ENCODE assay signal across 10 mouse cellular contexts in the genomic region with DNA sequence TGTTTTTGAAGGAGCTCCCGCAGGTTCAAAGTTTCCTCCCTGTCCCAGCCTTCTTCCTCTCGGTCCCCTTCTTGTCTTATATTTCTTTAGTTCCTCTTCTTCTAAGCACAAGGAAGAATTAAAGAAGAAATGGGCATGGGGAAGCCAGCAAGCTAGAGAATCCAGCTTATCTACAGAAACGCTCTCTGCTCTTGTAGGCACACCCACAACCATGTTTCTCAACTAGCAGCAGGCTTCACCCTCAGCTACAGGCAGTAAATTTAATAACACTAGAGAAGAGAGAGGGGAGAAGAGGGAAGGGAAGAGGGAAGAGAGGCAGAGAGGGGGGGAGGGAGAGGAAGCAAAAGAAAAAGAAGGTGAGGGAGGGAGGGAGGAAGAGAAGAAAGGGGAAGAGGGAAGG. TPM values are rescaled to one million over a fixed set of nuclear protein-coding genes. Genes with fewer than 3 reads are reported as not detected.
A peak's percentile ranks its signal among the peaks of the same experiment; 100 is the strongest.
DNase-seq lines count a peak whose midpoint lies in the region; ATAC-seq lines count a peak whose summit lies in the region.
"Had no signal": no experiment of that assay in that cellular context is flagged by ENCODE, and none has a peak within 500 bp of the region (broad histone marks: within the 10 kb centered on the region; RNA-seq: fewer than 3 reads in every experiment).

No protein-coding gene starts in this region.

- H3K36me3 ChIP-seq in hindbrain, embryonic 12.5 days = no peaks in the 10 kb centered on the region
- H3K36me3 ChIP-seq in hindbrain, embryonic 13.5 days = peaks cover under 1% of the 10 kb centered on the region; the same call in 1 of the 2 replicates
- no peaks in the 10 kb centered on the region for H3K36me3 ChIP-seq in liver, embryonic 15.5 days (replicated peaks)
- H3K36me3 ChIP-seq in forebrain, embryonic 11.5 days (ENCODE audit: control insufficient read depth, insufficient read depth, low read length) = no peaks in the 10 kb centered on the region; the same call in 1 of the 2 replicates

- H3K4me3 ChIP-seq in hindbrain, embryonic 12.5 days = no peak overlapping the region
- no peak overlapping the region for H3K4me3 ChIP-seq in hindbrain, embryonic 13.5 days
- no peak overlapping the region for H3K4me3 ChIP-seq in brown adipose tissue, adult 24 weeks (ENCODE audit: insufficient read depth, low read depth, low read length)
- H3K4me3 ChIP-seq in liver, embryonic 15.5 days (replicated peaks) = peak overlapping the region; percentile 30
- H3K4me3 ChIP-seq in forebrain, embryonic 11.5 days (ENCODE audit: low read depth, low read length) = no peak overlapping the region

- H3K27me3 ChIP-seq in hindbrain, embryonic 12.5 days = no peaks in the 10 kb centered on the region
- no peaks in the 10 kb centered on the region for H3K27me3 ChIP-seq in hindbrain, embryonic 13.5 days
- no peaks in the 10 kb centered on the region for H3K27me3 ChIP-seq in liver, embryonic 15.5 days
- H3K27me3 ChIP-seq in forebrain, embryonic 11.5 days (ENCODE audit: control insufficient read depth, insufficient read depth, low read length) = no peaks in the 10 kb centered on the region

- 91% methylated on average over 3 of the region's 3 CpGs for WGBS in hindbrain, embryonic 12.5 days
- 83% methylated on average over 3 of the region's 3 CpGs for WGBS in hindbrain, embryonic 13.5 days
- WGBS in liver, embryonic 15.5 days (ENCODE audit: insufficient replicate concordance) = 17% methylated on average over 3 of the region's 3 CpGs
- 89% methylated on average over 3 of the region's 3 CpGs for WGBS in forebrain, embryonic 11.5 days

- H3K4me2 ChIP-seq in hindbrain, embryonic 12.5 days (replicated peaks) = no peak overlapping the region
- H3K4me2 ChIP-seq in hindbrain, embryonic 13.5 days = no peak overlapping the region
- peak overlapping the region; percentile 54 for H3K4me2 ChIP-seq in liver, embryonic 15.5 days
- H3K4me2 ChIP-seq in forebrain, embryonic 11.5 days (ENCODE audit: low read depth, low read length, severe bottlenecking) = no peak overlapping the region

- peak; percentile 58 for DNase-seq in 416B (ENCODE audit: low read depth)
- DNase-seq in adrenal gland, adult 2 months = no peak
- DNase-seq in adrenal gland, adult 18-20 months (ENCODE audit: low spot score in 2 of 2) = no peak
- no peak for DNase-seq in forebrain, embryonic 11.5 days (ENCODE audit: low spot score)
- DNase-seq: cerebellum, adult 2 months; kidney, adult 18-20 months had no signal

- H3K9me3 ChIP-seq in hindbrain, embryonic 12.5 days (replicated peaks) = no peaks in the 10 kb centered on the region
- H3K9me3 ChIP-seq in hindbrain, embryonic 13.5 days = no peaks in the 10 kb centered on the region
- no peaks in the 10 kb centered on the region for H3K9me3 ChIP-seq in liver, embryonic 15.5 days (replicated peaks)
- no peaks in the 10 kb centered on the region for H3K9me3 ChIP-seq in forebrain, embryonic 11.5 days (ENCODE audit: control insufficient read depth, low read length)

- H3K27ac ChIP-seq in hindbrain, embryonic 12.5 days = 0 out of 2 replicates have a peak overlapping the region, but pooled peaks have one; percentile 9
- H3K27ac ChIP-seq in hindbrain, embryonic 13.5 days = no peak overlapping the region
- peak overlapping the region; percentile 31; the same call in 1 of the 2 replicates for H3K27ac ChIP-seq in brown adipose tissue, adult 24 weeks (replicated peaks; ENCODE audit: low read depth, low read length)
- peak overlapping the region; percentile 54 for H3K27ac ChIP-seq in liver, embryonic 15.5 days (replicated peaks)
- H3K27ac ChIP-seq in forebrain, embryonic 11.5 days (ENCODE audit: low read depth, low read length) = no peak overlapping the region

- ATAC-seq in hindbrain, embryonic 12.5 days (ENCODE audit: low FRiP score) = no peak
- no peak for ATAC-seq in hindbrain, embryonic 13.5 days (ENCODE audit: low FRiP score)
- no peak for ATAC-seq in liver, embryonic 15.5 days (ENCODE audit: insufficient read depth)
- ATAC-seq in forebrain, embryonic 11.5 days (replicated peaks; ENCODE audit: low FRiP score) = no peak

- H3K4me1 ChIP-seq in hindbrain, embryonic 12.5 days = peaks cover 17% of the 10 kb centered on the region
- peaks cover 28% of the 10 kb centered on the region for H3K4me1 ChIP-seq in hindbrain, embryonic 13.5 days (replicated peaks)
- peaks cover 23% of the 10 kb centered on the region for H3K4me1 ChIP-seq in brown adipose tissue, adult 24 weeks (ENCODE audit: control insufficient read depth, insufficient read depth, insufficient read length, low read length)
- H3K4me1 ChIP-seq in liver, embryonic 15.5 days (replicated peaks) = peaks cover 60% of the 10 kb centered on the region
- peaks cover 8% of the 10 kb centered on the region; the same call in 1 of the 2 replicates for H3K4me1 ChIP-seq in forebrain, embryonic 11.5 days (replicated peaks; ENCODE audit: control insufficient read depth, insufficient read depth, low read length)

- no peak overlapping the region for H3K9ac ChIP-seq in hindbrain, embryonic 12.5 days
- H3K9ac ChIP-seq in hindbrain, embryonic 13.5 days = no peak overlapping the region
- 0 out of 2 replicates have a peak overlapping the region, but pooled peaks have one; percentile 27 for H3K9ac ChIP-seq in liver, embryonic 15.5 days
- no peak overlapping the region for H3K9ac ChIP-seq in forebrain, embryonic 11.5 days (ENCODE audit: low read length)

RNA-seq across cellular contexts. Expression of a gene that starts 29.1 kb away (rescaled TPM):
- 42.1 and 44.2 TPM in 2 replicates for polyA plus RNA-seq in hindbrain, embryonic 12.5 days (2016; fragmentation: Nextera tagmentation; extraction: Ambion mirVana)
- 34.6 and 35.1 TPM in 2 replicates for polyA plus RNA-seq in hindbrain, embryonic 13.5 days (2015; fragmentation: Nextera tagmentation; extraction: Ambion mirVana)
- 4.2 and 13.2 TPM in 2 replicates for polyA plus RNA-seq in brown adipose tissue, adult 24 weeks (2012; ENCODE audit: insufficient read depth, insufficient read length, missing spikeins)
- 8.4 and 8.7 TPM in 2 replicates for polyA plus RNA-seq in liver, embryonic 15.5 days (2015; fragmentation: Nextera tagmentation; extraction: Ambion mirVana)
- 10 to 100 TPM in 1 of 2 experiments, 1 to 10 TPM in 1; 8.3 to 11.9 TPM for total RNA-seq in adrenal gland, adult 2 months (2021)
- polyA plus RNA-seq in adrenal gland, adult 2 months (2012; rRNA removed) = 10.8 TPM in 2 replicates
- 1 to 10 TPM; 8.8 to 9.3 TPM for total RNA-seq in adrenal gland, adult 18-20 months (2021)
- polyA plus RNA-seq in forebrain, embryonic 11.5 days (2014; fragmentation: Nextera tagmentation; extraction: Ambion mirVana) = 54.0 and 54.9 TPM in 2 replicates

RNA-seq across cellular contexts. Expression of a gene that starts 44.0 kb away (rescaled TPM):
- polyA plus RNA-seq in hindbrain, embryonic 12.5 days (2016; fragmentation: Nextera tagmentation; extraction: Ambion mirVana) = 3.9 and 5.4 TPM in 2 replicates
- polyA plus RNA-seq in hindbrain, embryonic 13.5 days (2015; fragmentation: Nextera tagmentation; extraction: Ambion mirVana) = 2.1 and 2.5 TPM in 2 replicates
- polyA plus RNA-seq in brown adipose tissue, adult 24 weeks (2012; ENCODE audit: insufficient read depth, insufficient read length, missing spikeins) = 86.1 and 119 TPM in 2 replicates
- polyA plus RNA-seq in liver, embryonic 15.5 days (2015; fragmentation: Nextera tagmentation; extraction: Ambion mirVana) = 0.50 and 0.63 TPM in 2 replicates
- total RNA-seq in adrenal gland, adult 2 months (2021) = 10 to 100 TPM; 68.2 to 90.0 TPM
- 33.1 and 61.0 TPM in 2 replicates for polyA plus RNA-seq in adrenal gland, adult 2 months (2012; rRNA removed)
- 100 to 1,000 TPM in 1 of 2 experiments, 10 to 100 TPM in 1; 55.1 to 103 TPM for total RNA-seq in adrenal gland, adult 18-20 months (2021)
- polyA plus RNA-seq in forebrain, embryonic 11.5 days (2014; fragmentation: Nextera tagmentation; extraction: Ambion mirVana) = 5.2 and 5.4 TPM in 2 replicates

Comparison
In these comparisons a context has a peak if more than half of its experiments do, and no peak if none do; other contexts are left out.
1. H3K27ac ChIP-seq: peak in hindbrain, embryonic 12.5 days (single experiment), brown adipose tissue, adult 24 weeks (single experiment) and liver, embryonic 15.5 days (single experiment); none in hindbrain, embryonic 13.5 days (single experiment) and forebrain, embryonic 11.5 days (single experiment).